8 mouse cellular contexts compared by ENCODE assay signal in the genomic region with DNA sequence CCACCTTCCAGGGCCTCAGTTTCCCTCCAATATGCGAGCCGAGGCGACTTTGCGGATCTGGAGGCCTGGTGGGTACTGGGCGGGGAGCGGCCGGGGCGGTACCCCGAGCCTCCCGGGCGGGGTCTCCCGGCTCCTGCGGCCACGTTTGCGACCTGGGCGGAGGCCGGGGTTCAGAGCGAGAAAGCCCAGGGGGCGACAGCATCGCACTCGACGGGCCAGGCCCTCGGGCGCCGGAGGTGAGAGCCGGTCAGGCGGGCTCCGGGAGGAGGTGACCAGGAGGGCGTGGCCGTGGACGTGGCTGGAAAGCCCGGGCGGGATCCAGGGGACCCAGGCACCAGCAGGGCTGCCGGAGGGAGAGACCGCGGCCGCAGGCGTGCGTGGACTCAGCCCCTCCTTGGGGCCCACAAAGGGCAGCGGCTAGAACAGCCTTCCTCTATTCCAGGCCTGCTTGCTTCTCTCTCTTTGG. TPM values are rescaled to one million over a fixed set of nuclear protein-coding genes. Genes with fewer than 3 reads are reported as not detected.
DNase-seq lines count a peak whose midpoint lies in the region; ATAC-seq and TF ChIP-seq lines count a peak whose summit lies in the region.

No protein-coding gene starts in this region.

- H3K4me1 ChIP-seq in thymus, adult 2 months (replicated peaks; ENCODE audit: control insufficient read depth, insufficient read depth, low read length): peaks cover 26% of the 10 kb centered on the region
- peaks cover 14% of the 10 kb centered on the region; the same call in 1 of the 2 replicates for H3K4me1 ChIP-seq in hindbrain, postnatal 0 days (ENCODE audit: insufficient read depth, low read length)
- H3K4me1 ChIP-seq in liver, embryonic 15.5 days (replicated peaks): peaks cover 86% of the 10 kb centered on the region
- H3K4me1 ChIP-seq in neural tube, embryonic 11.5 days (ENCODE audit: control insufficient read depth, insufficient read depth, low read length): peaks cover 11% of the 10 kb centered on the region

- H3K36me3 ChIP-seq in thymus, adult 2 months (ENCODE audit: control insufficient read depth, insufficient read depth, low read length): no peaks in the 10 kb centered on the region
- no peaks in the 10 kb centered on the region for H3K36me3 ChIP-seq in hindbrain, postnatal 0 days (ENCODE audit: insufficient read depth, low read length)
- peaks cover 36% of the 10 kb centered on the region for H3K36me3 ChIP-seq in liver, embryonic 15.5 days (replicated peaks)
- no peaks in the 10 kb centered on the region for H3K36me3 ChIP-seq in neural tube, embryonic 11.5 days (ENCODE audit: control insufficient read depth, insufficient read depth, low read length)

- H3K9ac ChIP-seq in hindbrain, postnatal 0 days (replicated peaks; ENCODE audit: low read length): peak overlapping the region; percentile 44; the same call in 1 of the 2 replicates
- peak overlapping the region; percentile 83 for H3K9ac ChIP-seq in liver, embryonic 15.5 days
- peak overlapping the region; percentile 58 for H3K9ac ChIP-seq in neural tube, embryonic 11.5 days (ENCODE audit: low read length)

- H3K4me3 ChIP-seq in thymus, adult 2 months (ENCODE audit: control insufficient read depth, insufficient read depth, low read length): peak overlapping the region; percentile 49
- peak overlapping the region; percentile 28 for H3K4me3 ChIP-seq in hindbrain, postnatal 0 days (ENCODE audit: low read length)
- H3K4me3 ChIP-seq in liver, embryonic 15.5 days (replicated peaks): peak overlapping the region; percentile 71
- peak overlapping the region; percentile 34 for H3K4me3 ChIP-seq in neural tube, embryonic 11.5 days (ENCODE audit: low read depth, low read length)

- H3K9me3 ChIP-seq in hindbrain, postnatal 0 days (ENCODE audit: low read length): no peaks in the 10 kb centered on the region
- no peaks in the 10 kb centered on the region for H3K9me3 ChIP-seq in liver, embryonic 15.5 days (replicated peaks)
- H3K9me3 ChIP-seq in neural tube, embryonic 11.5 days (ENCODE audit: control insufficient read depth, low read length): no peaks in the 10 kb centered on the region

- no peak for TF ChIP-seq POLR2A in thymus, adult 2 months (IDR thresholded peaks at IDR 0.05; ENCODE audit: control insufficient read depth, extremely low read depth, insufficient read depth, low read length, poor library complexity)

- no peak for TF ChIP-seq CTCF in thymus, adult 2 months (IDR thresholded peaks at IDR 0.05; ENCODE audit: borderline replicate concordance, control insufficient read depth, extremely low read depth, insufficient read depth, low read length, poor library complexity)
- no peak for TF ChIP-seq CTCF in hindbrain, postnatal 0 days (IDR thresholded peaks at IDR 0.05; ENCODE audit: low read depth)

- no peak for ATAC-seq in hindbrain, postnatal 0 days
- ATAC-seq in liver, embryonic 15.5 days (ENCODE audit: insufficient read depth): peak; percentile 30
- ATAC-seq in neural tube, embryonic 11.5 days (ENCODE audit: insufficient read depth, low FRiP score, low TSS enrichment): no peak

- peak; percentile 13 for DNase-seq in thymus, adult 2 months
- DNase-seq in thymus, adult 18-20 months: no peak
- DNase-seq in gastrocnemius, postnatal 25 days: peak; percentile 71
- no peak for DNase-seq in hindbrain, postnatal 0 days (ENCODE audit: low spot score)
- peak; percentile 50 for DNase-seq in neural tube, embryonic 11.5 days (ENCODE audit: low spot score)
- DNase-seq in urinary bladder, postnatal 25 days (ENCODE audit: low spot score): peak; percentile 60
- no peak for DNase-seq in right cerebral cortex, postnatal 36 days (ENCODE audit: low spot score in 2 of 2)

- peak overlapping the region; percentile 53 for H3K4me2 ChIP-seq in hindbrain, postnatal 0 days (ENCODE audit: low read depth, low read length)
- H3K4me2 ChIP-seq in liver, embryonic 15.5 days: peak overlapping the region; percentile 84
- peak overlapping the region; percentile 64 for H3K4me2 ChIP-seq in neural tube, embryonic 11.5 days (ENCODE audit: low read depth)

- WGBS in thymus, adult 2 months: 4% methylated on average over 40 of the region's 40 CpGs
- 9% methylated on average over 35 of the region's 40 CpGs for WGBS in hindbrain, postnatal 0 days
- WGBS in liver, embryonic 15.5 days (ENCODE audit: insufficient replicate concordance): 2% methylated on average over 40 of the region's 40 CpGs
- 3% methylated on average over 40 of the region's 40 CpGs for WGBS in neural tube, embryonic 11.5 days

- H3K27ac ChIP-seq in thymus, adult 2 months (ENCODE audit: control insufficient read depth, insufficient read depth, low read length): no peak overlapping the region
- no peak overlapping the region; the same call in 1 of the 2 replicates for H3K27ac ChIP-seq in hindbrain, postnatal 0 days
- H3K27ac ChIP-seq in liver, embryonic 15.5 days (replicated peaks): peak overlapping the region; percentile 100
- peak overlapping the region; percentile 17; the same call in 1 of the 2 replicates for H3K27ac ChIP-seq in neural tube, embryonic 11.5 days (ENCODE audit: low read depth, low read length)

- no peaks in the 10 kb centered on the region for H3K27me3 ChIP-seq in thymus, adult 2 months (ENCODE audit: control insufficient read depth, insufficient read depth, low read length)
- H3K27me3 ChIP-seq in hindbrain, postnatal 0 days (ENCODE audit: insufficient read depth, low read length): no peaks in the 10 kb centered on the region
- H3K27me3 ChIP-seq in liver, embryonic 15.5 days: no peaks in the 10 kb centered on the region
- H3K27me3 ChIP-seq in neural tube, embryonic 11.5 days (ENCODE audit: control insufficient read depth, insufficient read depth, low read length): peaks cover 11% of the 10 kb centered on the region

RNA-seq across cellular contexts. Expression of gene Smdt1, which starts 2.3 kb away (rescaled TPM):
- polyA plus RNA-seq in thymus, adult 2 months (2012; rRNA removed): 218 and 230 TPM in 2 replicates
- 100 to 1,000 TPM; 126 to 130 TPM for total RNA-seq in gastrocnemius, postnatal 25 days (2021)
- total RNA-seq in hindbrain, postnatal 0 days (2014; rRNA removed): 288 and 293 TPM in 2 replicates
- polyA plus RNA-seq in hindbrain, postnatal 0 days (2015; fragmentation: Nextera tagmentation; extraction: Ambion mirVana): 392 and 401 TPM in 2 replicates
- 176 TPM in 2 replicates for polyA plus RNA-seq in liver, embryonic 15.5 days (2015; fragmentation: Nextera tagmentation; extraction: Ambion mirVana)
- polyA plus RNA-seq in neural tube, embryonic 11.5 days (2014; fragmentation: Nextera tagmentation; extraction: Ambion mirVana): 267 and 274 TPM in 2 replicates

RNA-seq across cellular contexts. Expression of gene Pheta2, which starts 2.3 kb away (rescaled TPM):
- 1.7 and 2.3 TPM in 2 replicates for polyA plus RNA-seq in thymus, adult 2 months (2012; rRNA removed)
- total RNA-seq in gastrocnemius, postnatal 25 days (2021): under 1 TPM; 0.87 to 0.96 TPM
- 0.93 and 1.2 TPM in 2 replicates for total RNA-seq in hindbrain, postnatal 0 days (2014; rRNA removed)
- 1.3 and 1.4 TPM in 2 replicates for polyA plus RNA-seq in hindbrain, postnatal 0 days (2015; fragmentation: Nextera tagmentation; extraction: Ambion mirVana)
- polyA plus RNA-seq in liver, embryonic 15.5 days (2015; fragmentation: Nextera tagmentation; extraction: Ambion mirVana): 43.9 and 47.9 TPM in 2 replicates
- polyA plus RNA-seq in neural tube, embryonic 11.5 days (2014; fragmentation: Nextera tagmentation; extraction: Ambion mirVana): 3.0 and 3.1 TPM in 2 replicates

RNA-seq across cellular contexts. Expression of gene Naga, which starts 2.3 kb away (rescaled TPM):
- 118 and 150 TPM in 2 replicates for polyA plus RNA-seq in thymus, adult 2 months (2012; rRNA removed)
- total RNA-seq in gastrocnemius, postnatal 25 days (2021): 10 to 100 TPM; 13.1 to 15.0 TPM
- total RNA-seq in hindbrain, postnatal 0 days (2014; rRNA removed): 41.6 and 51.1 TPM in 2 replicates
- 36.9 and 37.2 TPM in 2 replicates for polyA plus RNA-seq in hindbrain, postnatal 0 days (2015; fragmentation: Nextera tagmentation; extraction: Ambion mirVana)
- polyA plus RNA-seq in liver, embryonic 15.5 days (2015; fragmentation: Nextera tagmentation; extraction: Ambion mirVana): 43.4 and 48.6 TPM in 2 replicates
- polyA plus RNA-seq in neural tube, embryonic 11.5 days (2014; fragmentation: Nextera tagmentation; extraction: Ambion mirVana): 24.7 and 28.0 TPM in 2 replicates

RNA-seq across cellular contexts. Expression of gene Ndufa6, which starts 13.1 kb away (rescaled TPM):
- polyA plus RNA-seq in thymus, adult 2 months (2012; rRNA removed): 227 and 278 TPM in 2 replicates
- total RNA-seq in gastrocnemius, postnatal 25 days (2021): 100 to 1,000 TPM; 489 to 502 TPM
- total RNA-seq in hindbrain, postnatal 0 days (2014; rRNA removed): 194 and 224 TPM in 2 replicates
- polyA plus RNA-seq in hindbrain, postnatal 0 days (2015; fragmentation: Nextera tagmentation; extraction: Ambion mirVana): 511 and 516 TPM in 2 replicates
- 272 and 310 TPM in 2 replicates for polyA plus RNA-seq in liver, embryonic 15.5 days (2015; fragmentation: Nextera tagmentation; extraction: Ambion mirVana)
- 274 and 279 TPM in 2 replicates for polyA plus RNA-seq in neural tube, embryonic 11.5 days (2014; fragmentation: Nextera tagmentation; extraction: Ambion mirVana)

RNA-seq across cellular contexts. Expression of gene Cyp2d22, which starts 39.0 kb away (rescaled TPM):
- polyA plus RNA-seq in thymus, adult 2 months (2012; rRNA removed): 12.6 and 15.7 TPM in 2 replicates
- 10 to 100 TPM; 11.7 to 13.3 TPM for total RNA-seq in gastrocnemius, postnatal 25 days (2021)
- total RNA-seq in hindbrain, postnatal 0 days (2014; rRNA removed): 3.6 and 6.1 TPM in 2 replicates
- polyA plus RNA-seq in hindbrain, postnatal 0 days (2015; fragmentation: Nextera tagmentation; extraction: Ambion mirVana): 3.7 and 5.1 TPM in 2 replicates
- 17.7 and 19.1 TPM in 2 replicates for polyA plus RNA-seq in liver, embryonic 15.5 days (2015; fragmentation: Nextera tagmentation; extraction: Ambion mirVana)
- polyA plus RNA-seq in neural tube, embryonic 11.5 days (2014; fragmentation: Nextera tagmentation; extraction: Ambion mirVana): 1.5 and 1.6 TPM in 2 replicates

Comparison
In these comparisons a context has a peak if more than half of its experiments do, and no peak if none do; other contexts are left out.
1. DNase-seq: peak in thymus, adult 2 months (single experiment), gastrocnemius, postnatal 25 days (single experiment), neural tube, embryonic 11.5 days (single experiment) and urinary bladder, postnatal 25 days (single experiment); none in thymus, adult 18-20 months (0 of 2), hindbrain, postnatal 0 days (single experiment) and right cerebral cortex, postnatal 36 days (0 of 2).
2. H3K27ac ChIP-seq: peak in liver, embryonic 15.5 days (single experiment) and neural tube, embryonic 11.5 days (single experiment); none in thymus, adult 2 months (single experiment) and hindbrain, postnatal 0 days (single experiment).
3. RNA of gene Pheta2, which starts 2.3 kb away (polyA plus RNA-seq): 43.9 to 47.9 TPM in liver, embryonic 15.5 days; 3.0 to 3.1 TPM in neural tube, embryonic 11.5 days, 1.7 to 2.3 TPM in thymus, adult 2 months and 1.3 to 1.4 TPM in hindbrain, postnatal 0 days; every median in the first group is over 10 times any median in the second.
4. Peak in every context shown above with its lines, with median percentiles within 50 percentile points of each other: H3K4me3 ChIP-seq, H3K4me2 ChIP-seq and H3K9ac ChIP-seq.